Mouse (Mus musculus) Patski (cell line): Measurements from ENCODE around the gene Dgki. TPM values are rescaled to one million over a fixed set of nuclear protein-coding genes. Genes with fewer than 3 reads are reported as not detected.

Source experiments
- ATAC-seq: fragments of 100-300 bp; one replicate; pipeline ENCODE4 v1.8.0; 2021
- CTCF ChIA-PET: fragments of 350-600 bp; sonication (Branson Sonifier 250); formaldehyde crosslinking; loops from one replicate; lab custom pipeline; 2022; ENCODE audit warnings: inconsistent platforms; lab: Charles Lee
- POLR2A ChIA-PET: fragments of 350-600 bp; sonication (Branson Sonifier 250); formaldehyde crosslinking; loops from one replicate; lab custom pipeline; 2022; ENCODE audit warnings: antibody characterized with exemption, inconsistent platforms; lab: Charles Lee
- DNase-seq: peaks from one replicate; pipeline ENCODE4 v3.0.0-alpha.2; 2011; ENCODE audit warnings: low read depth, low spot score
- H3K27me3 ChIP-seq: fragments of 371-371 bp; one replicate; pipeline ENCODE4 v1.5.1; 2021
- CTCF ChIP-seq: fragments of 100-300 bp; IDR thresholded peaks from one replicate; pipeline ENCODE4 v1.5.1; 2021
- in situ Hi-C: fragments of 300-500 bp; cut with MboI; formaldehyde crosslinking; loops from 3 replicates; pipeline ENCODE4 v1.11.1; 2018; ENCODE audit warnings: low pct_unique_long_range_greater_than_20kb, mixed read lengths
- polyA plus RNA-seq: library from polyadenylated mRNA; unstranded; gene quantifications from one replicate; pipeline ENCODE4 v1.2.3, GENCODE M21; 2021

Dgki gene
- polyA plus RNA-seq, 1 experiment from 2014 or later = 0.03 TPM

GRCm38 (mm10) chr6:37154051-37154450 lies 145.9 kb downstream of the Dgki start:
- no peak for TF ChIP-seq CTCF
- DNase-seq (no peak), ATAC-seq (no peak)
- CTCF ChIA-PET = interaction anchor here (1.6 kb wide), 1 partner anchor 12 kb away, joined by 3 read pairs; no protein-coding TSS in a partner anchor
- in situ Hi-C loops = no loop called here
- peaks cover 9% of the 10 kb centered on the region for H3K27me3 ChIP-seq
- POLR2A ChIA-PET = no interaction called here

- H3K27me3 ChIP-seq = peaks cover 10% of the 10 kb centered on the region
- in situ Hi-C loops = no loop called here
- TF ChIP-seq CTCF = no peak
- no peak for DNase-seq
- POLR2A ChIA-PET = no interaction called here
- CTCF ChIA-PET = no interaction called here
- no peak for ATAC-seq
Observed at GRCm38 (mm10) chr6:37150483-37150882, 149.5 kb downstream of the Dgki start.

GRCm38 (mm10) chr6:37150038-37150437 lies 149.9 kb downstream of the Dgki start:
- no peak for DNase-seq
- TF ChIP-seq CTCF = no peak
- ChIA-PET POLR2A (no interaction called here), CTCF (no interaction called here)
- in situ Hi-C loops = no loop called here
- peaks cover 10% of the 10 kb centered on the region for H3K27me3 ChIP-seq
- no peak for ATAC-seq

GRCm38 (mm10) chr6:37149196-37149595 lies 150.8 kb downstream of the Dgki start:
- in situ Hi-C loops = no loop called here
- CTCF ChIA-PET = no interaction called here

GRCm38 (mm10) chr6:37147431-37148022 lies 152.5 kb downstream of the Dgki start:
- in situ Hi-C loops = no loop called here
- ATAC-seq = no peak
- peaks cover 5% of the 10 kb centered on the region for H3K27me3 ChIP-seq
- DNase-seq = no peak
- no peak for TF ChIP-seq CTCF
- POLR2A ChIA-PET = no interaction called here
- CTCF ChIA-PET = no interaction called here

More at GRCm38 (mm10) chr6:37149196-37149595, 150.8 kb downstream of the Dgki start:
- ATAC-seq (no peak), DNase-seq (no peak)
- POLR2A ChIA-PET = no interaction called here
- no peak for TF ChIP-seq CTCF
- peaks cover 10% of the 10 kb centered on the region for H3K27me3 ChIP-seq

- in situ Hi-C loops = no loop called here
- DNase-seq (no peak), ATAC-seq (no peak)
- ChIA-PET CTCF (interaction anchor here (1.2 kb wide), 1 partner anchor 9 kb away, joined by 4 read pairs; no protein-coding TSS in a partner anchor), POLR2A (no interaction called here)
- no peak for TF ChIP-seq CTCF
- H3K27me3 ChIP-seq = peaks cover 4% of the 10 kb centered on the region
Observed at GRCm38 (mm10) chr6:37143867-37144163, 156.2 kb downstream of the Dgki start.

GRCm38 (mm10) chr6:37142991-37143866 lies 156.8 kb downstream of the Dgki start:
- POLR2A ChIA-PET = no interaction called here
- CTCF ChIA-PET = interaction anchor here (1.2 kb wide), 1 partner anchor 9 kb away, joined by 4 read pairs; no protein-coding TSS in a partner anchor
- in situ Hi-C loops = no loop called here
- ATAC-seq = no peak
- peaks cover 1% of the 10 kb centered on the region for H3K27me3 ChIP-seq
- no peak for TF ChIP-seq CTCF
- no peak for DNase-seq

GRCm38 (mm10) chr6:37138816-37139215 lies 161.2 kb downstream of the Dgki start:
- POLR2A ChIA-PET = no interaction called here
- DNase-seq (no peak), ATAC-seq (no peak)
- in situ Hi-C loops = no loop called here
- peaks cover 6% of the 10 kb centered on the region for H3K27me3 ChIP-seq
- TF ChIP-seq CTCF = no peak
- CTCF ChIA-PET = no interaction called here

GRCm38 (mm10) chr6:37131257-37131656 lies 168.7 kb downstream of the Dgki start:
- POLR2A ChIA-PET = no interaction called here
- no peak for DNase-seq
- CTCF ChIA-PET = no interaction called here
- H3K27me3 ChIP-seq = peaks cover 6% of the 10 kb centered on the region
- TF ChIP-seq CTCF = no peak
- no peak for ATAC-seq
- in situ Hi-C loops = no loop called here

- TF ChIP-seq CTCF = no peak
- in situ Hi-C loops = no loop called here
- DNase-seq (no peak), ATAC-seq (no peak)
- H3K27me3 ChIP-seq = no peaks in the 10 kb centered on the region
- ChIA-PET POLR2A (interaction anchor here (0.6 kb wide), 1 partner anchor 1429 kb away, joined by 5 read pairs; no protein-coding TSS in a partner anchor), CTCF (no interaction called here)
Observed at GRCm38 (mm10) chr6:37120417-37121154, 179.4 kb downstream of the Dgki start.

GRCm38 (mm10) chr6:37119205-37119604 lies 180.8 kb downstream of the Dgki start:
- ATAC-seq (peak; percentile 26), DNase-seq (peak; percentile 39)
- ChIA-PET POLR2A (no interaction called here), CTCF (no interaction called here)
- in situ Hi-C loops = no loop called here
- H3K27me3 ChIP-seq = peaks cover 8% of the 10 kb centered on the region
- TF ChIP-seq CTCF = no peak
